Mouse (Mus musculus) liver, adult 2 months (tissue): ENCODE results near the gene U2surp.

Experiments
- CTCF ChIP-seq: fragments of 200-500 bp; IDR thresholded peaks from 2 replicates; pipeline ENCODE4 v1.5.1; 2011; ENCODE audit warnings: low read depth, low read length, control low read depth
- POLR2A ChIP-seq: fragments of 200-500 bp; IDR thresholded peaks from 2 replicates; pipeline ENCODE4 v1.6.1; 2011; ENCODE audit warnings: low read length, control low read depth; ENCODE audit not compliant: insufficient read depth; ENCODE audit errors: extremely low read depth

DNA sequence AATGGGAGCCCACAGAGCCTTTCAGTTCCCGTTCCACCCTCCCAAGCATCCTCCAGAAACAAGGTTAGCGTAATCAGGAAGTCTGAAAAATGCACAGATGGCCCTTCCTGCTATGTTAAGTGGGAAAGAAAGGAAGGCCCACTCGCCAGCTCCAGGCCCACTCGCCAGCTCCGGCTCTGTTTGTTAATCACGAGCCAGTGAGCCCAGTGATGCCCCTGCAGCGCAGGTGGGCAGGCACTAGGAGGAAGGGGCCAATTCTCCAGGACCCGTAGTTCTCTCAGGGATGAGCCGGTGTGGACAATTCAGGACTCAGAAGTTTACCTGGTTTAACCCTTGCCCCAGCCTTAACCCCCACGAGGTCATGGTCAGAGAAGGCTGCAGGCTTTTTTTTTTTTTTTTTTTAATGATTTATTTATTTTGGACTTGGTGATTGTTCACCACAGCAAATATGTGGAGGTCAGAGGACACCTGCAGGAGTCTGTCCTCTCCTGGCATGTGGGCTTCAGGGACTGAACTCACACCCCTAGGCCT is 40.4 kb upstream of the U2surp start:
- TF ChIP-seq CTCF: no peak
- TF ChIP-seq POLR2A: no peak
